Mouse (Mus musculus): ENCODE measurements around the gene Fgf5.

- no peak for TF ChIP-seq CTCF (IDR thresholded peaks at IDR 0.05; ENCODE audit: low read depth)
- no peak for TF ChIP-seq EP300 (optimal IDR thresholded peaks at IDR 0.05)
Measured at GRCm38 (mm10) chr5:98246826-98247225, 7.2 kb upstream of the Fgf5 start.
